Mouse (Mus musculus) lung, adult 2 months (tissue): ENCODE measurements at regions not wholly inside any gene's neighbourhood (a gene's known extent, or its start where the extent isn't known, plus 50 kb on each side); places are given as distances from the start of the nearest gene placed in this dataset.

ENCODE experiments used
- CTCF ChIP-seq: fragments of 200-500 bp; IDR thresholded peaks from 2 replicates; pipeline ENCODE4 v1.5.1; 2011; ENCODE audit warnings: mild to moderate bottlenecking, low read length, control low read depth; ENCODE audit not compliant: insufficient read depth
- POLR2A ChIP-seq: fragments of 200-500 bp; IDR thresholded peaks from 2 replicates; pipeline ENCODE4 v1.6.1; 2011; ENCODE audit warnings: low read depth, mild to moderate bottlenecking, control low read depth, low read length, borderline replicate concordance; ENCODE audit errors: extremely low read depth

DNA sequence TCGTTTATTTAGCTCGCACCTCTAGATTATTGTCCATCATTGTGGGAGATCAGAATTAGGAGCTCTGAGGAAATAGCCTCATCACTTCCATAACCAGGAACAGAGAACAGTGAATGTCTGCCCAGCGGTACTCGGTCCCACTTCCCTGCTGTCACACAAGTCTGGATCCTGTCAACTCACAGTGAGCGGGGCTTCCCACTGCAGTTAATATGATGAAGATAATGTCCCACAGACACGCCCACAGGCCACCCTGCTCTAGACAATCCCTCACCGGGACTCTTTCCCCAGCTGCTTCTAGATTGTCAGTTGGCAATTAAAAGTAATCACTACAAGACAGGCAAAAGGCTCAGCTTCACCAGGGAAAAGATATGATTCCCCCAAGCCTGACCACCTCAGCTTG lies 124.2 kb upstream of the Plekha5 start:
- TF ChIP-seq POLR2A (no peak), CTCF (no peak)
